Mouse (Mus musculus): ENCODE results near the gene Gxylt2.
A peak's percentile ranks its signal among the peaks of the same experiment; 100 is the strongest.

Gxylt2 gene

GRCm38 (mm10) chr6:100799766-100800165 is 95.2 kb downstream of the Gxylt2 start:
- DNase-seq (ENCODE audit: low spot score in 2 of 2) = no peak

DNA sequence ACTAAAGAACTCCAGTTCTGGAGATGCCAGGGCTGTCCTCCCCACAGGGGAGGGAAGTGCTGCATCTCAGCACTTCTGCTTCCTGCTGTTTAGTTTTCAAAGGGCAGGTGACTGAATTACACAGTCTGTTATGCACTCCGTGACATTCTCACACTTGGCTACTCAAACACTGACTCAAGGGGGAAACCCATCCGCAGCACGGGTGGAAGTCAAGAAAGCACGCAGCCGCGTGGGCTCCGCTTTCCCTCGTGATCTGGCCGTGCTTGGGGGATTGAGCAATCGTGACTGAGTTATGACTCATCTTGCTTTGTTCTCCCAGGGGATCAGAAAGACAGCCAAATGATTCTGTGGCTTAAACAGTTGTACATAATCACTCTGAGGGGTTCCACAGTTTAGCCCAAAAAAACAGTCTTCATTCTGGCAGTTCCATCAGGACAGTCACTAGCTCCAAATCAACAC is 96.0 kb downstream of the Gxylt2 start:
- DNase-seq (ENCODE audit: low spot score in 2 of 2) = peak; percentile 12 to 34

DNA sequence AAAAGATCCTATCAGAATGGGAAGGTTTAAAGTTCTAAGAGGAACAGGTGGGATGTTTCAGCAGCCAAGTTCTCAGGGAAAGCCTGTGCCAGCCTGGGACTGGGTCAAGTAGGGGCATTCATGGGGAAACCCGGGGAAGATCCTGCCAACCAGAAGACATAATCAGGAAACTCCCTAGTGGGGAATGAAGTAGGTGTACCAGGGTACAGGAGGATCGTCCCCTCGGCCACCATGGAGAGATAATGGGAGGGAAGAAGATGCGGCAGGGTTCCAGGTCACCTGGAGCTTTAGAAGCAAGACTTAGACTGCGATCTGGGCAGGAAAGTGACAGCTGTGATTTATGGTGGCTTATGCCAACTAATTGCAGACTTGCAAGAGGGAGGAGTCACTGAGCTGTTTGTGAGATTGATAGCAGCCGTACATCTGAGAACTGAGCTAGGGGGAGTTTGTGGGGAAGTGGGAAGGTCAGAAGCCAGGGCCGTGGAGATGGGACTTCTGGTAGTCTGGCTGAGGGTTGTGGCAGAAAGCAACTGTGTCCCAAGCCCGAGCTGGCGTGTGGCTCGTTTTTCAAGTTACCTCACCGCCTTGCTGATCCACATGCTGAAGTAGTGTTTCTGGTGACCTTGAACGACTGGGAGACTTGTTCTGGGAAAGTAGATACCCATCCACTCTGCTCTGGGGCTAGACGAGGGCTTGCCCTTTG is 98.0 kb downstream of the Gxylt2 start:
- DNase-seq (ENCODE audit: low spot score in 2 of 2) = no peak

DNA sequence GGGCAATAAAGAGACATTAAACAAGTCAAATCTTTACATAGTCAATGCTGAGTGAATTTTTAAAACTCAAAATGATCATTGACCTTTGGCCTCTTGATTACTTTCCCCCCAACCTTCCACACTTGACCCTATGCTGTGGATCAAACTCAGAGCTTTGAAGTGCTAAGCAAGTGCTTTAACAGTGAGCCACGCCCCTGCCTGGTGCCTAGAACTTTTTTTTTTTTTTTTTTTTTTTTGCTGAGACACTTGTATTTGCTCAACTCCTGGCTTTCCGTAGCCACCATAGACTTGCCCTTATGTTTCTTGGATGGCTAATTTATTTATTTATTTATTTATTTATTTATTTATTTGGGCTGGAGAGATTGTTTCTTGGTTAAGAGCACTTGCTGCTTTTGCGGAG is 98.7 kb downstream of the Gxylt2 start:
- DNase-seq (ENCODE audit: low spot score in 2 of 2) = no peak

DNA sequence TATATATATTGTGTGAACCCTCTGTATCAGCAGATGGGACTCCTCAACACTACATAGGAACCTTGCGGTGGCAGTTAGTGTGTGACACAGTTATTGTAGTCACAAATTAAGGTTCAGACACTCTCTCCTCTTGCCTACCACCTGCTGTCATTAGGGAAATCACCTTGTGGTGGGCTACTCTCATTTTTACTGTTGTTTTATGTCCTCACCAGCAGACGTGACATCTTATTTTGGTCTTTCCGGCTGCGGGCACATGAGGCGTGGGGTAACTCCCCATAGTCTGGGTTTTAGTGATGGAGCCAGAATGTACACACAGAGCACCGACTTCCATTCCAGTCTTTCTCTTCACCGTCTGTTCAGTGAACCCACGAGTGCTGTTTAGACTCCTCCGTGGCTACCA is 102.7 kb downstream of the Gxylt2 start:
- no peak for DNase-seq (ENCODE audit: low spot score in 2 of 2)

- no peak for DNase-seq (ENCODE audit: low spot score in 2 of 2)
Measured at GRCm38 (mm10) chr6:100807746-100808145, 103.2 kb downstream of the Gxylt2 start.

- no peak for DNase-seq (ENCODE audit: low spot score in 2 of 2)
Measured at GRCm38 (mm10) chr6:100808221-100808778, 103.8 kb downstream of the Gxylt2 start.

- no peak for DNase-seq (ENCODE audit: low spot score in 2 of 2)
Measured at GRCm38 (mm10) chr6:100810117-100810516, 105.6 kb downstream of the Gxylt2 start.

DNA sequence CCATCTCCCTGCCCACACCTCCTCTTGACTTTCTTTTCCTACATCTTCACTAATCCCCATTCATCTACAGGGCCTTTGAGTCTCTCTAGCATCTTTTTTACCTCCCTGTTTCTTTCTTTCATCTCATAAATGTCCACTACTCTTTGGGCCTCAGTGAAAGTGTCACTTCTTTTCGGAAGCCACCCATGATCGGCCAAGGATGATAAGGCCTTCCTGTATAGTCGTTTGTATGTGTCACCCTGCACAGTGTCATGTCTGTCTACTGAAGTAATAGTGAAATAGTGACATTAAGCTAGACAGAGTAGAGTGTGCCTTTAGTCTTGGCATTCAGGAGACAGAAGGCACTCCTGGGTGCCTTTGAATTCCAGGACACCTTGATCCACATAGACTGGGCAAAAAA is 107.2 kb downstream of the Gxylt2 start:
- no peak for DNase-seq (ENCODE audit: low spot score in 2 of 2)

GRCm38 (mm10) chr6:100821367-100821766 is 116.8 kb downstream of the Gxylt2 start:
- no peak for DNase-seq (ENCODE audit: low spot score in 2 of 2)

GRCm38 (mm10) chr6:100823356-100823755 is 118.8 kb downstream of the Gxylt2 start:
- no peak for DNase-seq (ENCODE audit: low spot score in 2 of 2)

DNA sequence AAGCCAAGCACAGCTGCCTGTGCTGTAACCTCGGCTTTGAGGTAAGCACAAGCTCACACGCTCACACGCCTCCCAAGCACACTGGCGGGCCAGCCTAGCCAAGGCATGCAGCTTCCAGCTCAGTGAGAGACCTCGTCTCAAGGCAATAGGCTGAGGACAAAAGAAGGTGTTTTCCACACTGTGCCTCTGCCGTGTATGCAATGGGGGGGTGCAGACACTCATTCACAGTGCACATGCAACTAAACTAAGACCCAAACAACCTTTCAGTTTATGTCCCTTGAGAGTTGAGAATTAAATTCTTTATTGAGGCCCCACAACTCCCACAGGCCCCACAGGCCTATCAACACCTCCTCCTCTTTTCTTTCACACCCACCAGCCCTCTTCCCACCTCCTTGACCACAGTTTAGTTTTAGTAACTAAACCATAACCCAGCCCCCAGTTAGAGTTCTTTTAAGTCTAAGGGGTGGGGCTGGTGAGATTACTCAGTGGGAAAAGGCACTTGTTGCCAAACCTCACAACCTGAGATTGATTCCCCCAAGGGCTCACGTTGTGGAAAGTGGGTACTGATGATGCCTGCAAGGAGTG is 119.9 kb downstream of the Gxylt2 start:
- no peak for DNase-seq (ENCODE audit: low spot score in 2 of 2)

- DNase-seq (ENCODE audit: low spot score in 2 of 2) = no peak
Measured at GRCm38 (mm10) chr6:100826046-100826445, 121.5 kb downstream of the Gxylt2 start.

DNA sequence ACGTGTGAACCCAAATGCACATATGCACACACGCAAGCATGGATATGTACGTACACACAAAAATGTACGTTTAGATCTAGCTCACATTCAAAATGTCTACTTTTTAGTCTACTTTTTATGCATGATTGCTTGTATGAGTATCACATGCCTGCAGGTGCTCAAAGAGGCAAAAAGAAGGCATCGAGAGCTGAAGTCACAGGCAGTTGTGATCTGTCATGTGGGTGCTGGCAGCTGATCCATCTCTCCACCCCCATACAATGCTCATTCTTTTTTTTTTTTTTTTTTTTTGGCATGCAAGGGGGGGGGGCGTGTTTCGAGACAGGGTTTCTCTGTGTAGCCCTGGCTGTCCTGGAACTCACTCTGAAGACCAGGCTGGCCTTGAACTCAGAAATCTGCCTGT is 124.0 kb downstream of the Gxylt2 start:
- no peak for DNase-seq (ENCODE audit: low spot score in 2 of 2)

DNA sequence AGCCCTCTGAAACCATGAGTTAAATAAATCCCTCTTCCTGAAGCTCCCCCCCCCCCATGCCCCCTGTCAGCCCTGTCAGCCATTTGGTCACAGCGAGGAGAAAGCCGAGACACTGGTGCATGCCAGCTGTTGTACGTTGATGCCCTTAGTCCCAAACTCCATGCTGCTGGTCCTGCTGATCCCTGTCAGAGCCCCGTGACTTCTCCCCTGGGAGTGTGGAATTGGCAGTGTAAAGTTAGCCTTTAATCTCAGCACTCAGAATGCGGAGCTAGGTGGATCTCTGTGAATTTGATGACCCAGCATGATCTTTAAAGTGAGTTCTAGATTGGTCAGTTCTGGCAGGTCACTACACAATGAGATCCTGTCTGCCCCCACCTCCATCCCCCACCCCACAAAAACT is 125.2 kb downstream of the Gxylt2 start:
- DNase-seq (ENCODE audit: low spot score in 2 of 2) = no peak

- no peak for DNase-seq (ENCODE audit: low spot score in 2 of 2)
Measured at GRCm38 (mm10) chr6:100831188-100831587, 126.7 kb downstream of the Gxylt2 start.

DNA sequence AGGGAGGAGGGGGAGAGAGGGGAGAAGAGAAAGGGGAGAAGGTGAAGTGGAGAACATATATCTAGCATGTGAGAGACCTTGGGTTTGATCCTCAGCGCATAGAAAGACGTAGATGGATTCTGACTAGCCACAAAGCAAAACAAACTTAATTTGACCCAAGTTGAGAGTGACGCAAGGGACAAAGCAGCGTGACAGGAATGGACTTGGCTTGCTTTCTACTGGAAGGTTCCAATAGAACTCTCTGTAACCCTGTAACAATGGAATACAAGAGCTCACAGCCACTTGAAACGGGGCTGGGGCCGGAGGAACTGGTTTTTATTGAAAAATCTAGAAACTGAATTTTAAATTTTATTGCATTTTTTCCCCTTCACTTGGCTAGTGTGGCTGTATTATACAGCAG is 127.2 kb downstream of the Gxylt2 start:
- no peak for DNase-seq (ENCODE audit: low spot score in 2 of 2)

- peak; percentile 76 to 85 for DNase-seq (ENCODE audit: low spot score in 2 of 2)
Measured at GRCm38 (mm10) chr6:100833355-100833754, 128.8 kb downstream of the Gxylt2 start, which contains the start of gene Ppp4r2. Gene Ppp4r2 (plus strand): TSS chr6:100833622.

DNA sequence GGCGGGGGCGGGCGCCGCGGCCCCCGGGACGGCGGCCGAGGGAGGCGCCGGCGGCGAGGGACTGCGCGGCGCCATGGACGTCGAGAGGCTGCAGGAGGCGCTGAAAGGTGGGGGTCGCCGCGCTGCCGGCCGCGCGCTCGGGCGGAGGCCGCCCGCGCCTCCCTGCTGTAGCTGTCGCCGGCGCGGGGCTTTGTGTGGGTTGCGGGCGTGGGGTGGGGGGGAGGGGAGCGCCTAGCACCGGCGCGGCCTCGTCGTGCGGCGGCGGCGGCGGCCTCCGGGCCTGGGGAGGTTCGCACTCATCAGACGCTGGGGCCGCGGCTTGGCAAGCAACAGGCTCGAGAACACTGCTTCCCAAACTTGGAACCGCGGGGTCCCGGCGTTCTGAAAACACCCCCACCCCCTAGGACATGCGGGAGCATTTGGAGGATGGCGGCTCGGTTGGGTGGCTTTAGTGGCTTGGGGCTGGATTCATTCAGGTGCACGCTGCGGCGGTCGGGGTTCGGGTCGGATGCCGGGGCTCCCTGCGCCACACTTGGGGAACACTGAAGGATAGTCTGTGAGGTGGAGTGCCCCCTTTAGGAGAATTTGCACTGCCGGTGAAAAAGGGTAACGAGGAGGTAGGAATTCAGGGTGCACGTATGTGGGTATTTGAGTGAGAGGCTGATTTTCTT is 129.4 kb downstream of the Gxylt2 start:
- peak; percentile 44 to 53 for DNase-seq (ENCODE audit: low spot score in 2 of 2)

- no peak for DNase-seq (ENCODE audit: low spot score in 2 of 2)
Measured at GRCm38 (mm10) chr6:100834489-100835160, 130.1 kb downstream of the Gxylt2 start.

DNA sequence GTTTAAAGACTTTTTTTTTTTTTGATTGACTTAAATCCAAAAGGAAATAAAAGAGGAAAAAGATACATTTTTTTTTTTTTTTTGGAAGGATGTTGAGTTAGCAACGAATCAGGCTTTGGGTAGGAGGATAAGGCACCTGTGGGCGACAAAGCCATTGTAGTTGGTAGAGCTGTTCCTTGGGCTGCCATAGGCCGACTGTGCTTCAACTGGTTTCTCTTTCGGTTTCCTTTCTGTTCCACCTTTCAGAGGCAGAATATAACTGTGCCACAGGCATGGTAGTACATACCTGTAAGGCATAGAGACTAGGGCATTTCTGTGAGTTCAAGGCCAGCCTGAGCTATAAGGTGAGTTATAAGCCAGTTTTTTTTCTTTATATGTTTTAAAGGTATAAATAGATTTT is 140.5 kb downstream of the Gxylt2 start:
- no peak for DNase-seq (ENCODE audit: low spot score in 2 of 2)

GRCm38 (mm10) chr6:100847264-100847663 is 142.7 kb downstream of the Gxylt2 start:
- DNase-seq (ENCODE audit: low spot score in 2 of 2) = no peak

All from frontal cortex, postnatal 25 days (tissue).